Mouse (Mus musculus): ENCODE measurements around the gene Tubgcp3. TPM values are rescaled to one million over a fixed set of nuclear protein-coding genes. Genes with fewer than 3 reads are reported as not detected.
"Not testable (repeated sequence)": the region's sequence is repeated elsewhere in the genome, so short reads cannot be mapped to it uniquely, and the experiment has no call there.

Tubgcp3 gene
- polyA plus RNA-seq, 1 experiment from 2014 or later: 62.2 TPM

DNA sequence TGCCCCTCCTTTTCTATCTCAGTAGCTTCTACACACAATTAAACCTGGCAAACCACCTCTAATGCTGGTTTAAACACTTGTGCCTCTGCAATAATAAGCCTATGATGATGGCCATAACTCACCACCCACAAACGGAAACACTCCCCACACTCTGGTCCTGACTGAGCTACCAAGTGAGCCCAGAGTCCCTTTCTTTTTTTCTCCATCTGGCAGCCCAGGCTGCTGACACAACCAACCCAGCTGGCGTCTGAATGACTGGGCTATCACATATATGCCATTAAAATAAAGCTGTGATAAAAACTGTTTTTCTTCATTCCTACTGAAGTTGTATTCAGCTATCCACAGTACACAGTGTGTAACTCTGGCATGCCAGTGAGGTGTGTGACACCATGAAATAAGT lies 36.7 kb downstream of the Tubgcp3 start:
- no peak overlapping the region for H3K4me3 ChIP-seq (replicated peaks)
- no peaks in the 10 kb centered on the region for H3K4me1 ChIP-seq
- ATAC-seq (ENCODE audit: low FRiP score): no peak
- no peaks in the 10 kb centered on the region for H3K9me3 ChIP-seq
- no peak overlapping the region for H3K9ac ChIP-seq
- 88% methylated on average over 2 of the region's 2 CpGs for WGBS
- no peaks in the 10 kb centered on the region for H3K27me3 ChIP-seq
- peaks cover 81% of the 10 kb centered on the region for H3K36me3 ChIP-seq (replicated peaks)
- no peak overlapping the region for H3K4me2 ChIP-seq
- H3K27ac ChIP-seq: no peak overlapping the region

DNA sequence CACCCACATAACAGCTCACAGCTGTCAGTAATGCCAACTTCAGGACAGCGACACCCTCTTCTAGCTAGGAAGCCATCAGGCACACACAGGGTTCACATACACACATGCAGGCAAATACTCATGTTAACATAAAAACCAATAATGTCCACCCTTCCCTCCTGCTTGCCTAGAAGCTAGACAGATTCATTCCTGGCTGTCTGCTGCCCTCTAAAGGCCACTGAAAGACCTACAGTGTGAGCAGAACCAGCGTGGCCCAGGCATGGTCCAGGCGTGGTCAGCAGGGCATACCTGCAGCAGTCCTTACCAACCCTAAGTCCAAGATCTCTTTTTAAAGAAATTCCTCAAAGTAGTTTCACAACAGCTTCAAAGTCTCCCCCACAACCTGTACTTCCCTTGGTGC lies 43.0 kb downstream of the Tubgcp3 start:
- peaks cover 77% of the 10 kb centered on the region for H3K36me3 ChIP-seq (replicated peaks)
- no peak overlapping the region for H3K9ac ChIP-seq
- H3K4me1 ChIP-seq: no peaks in the 10 kb centered on the region
- no peak overlapping the region for H3K27ac ChIP-seq
- no peaks in the 10 kb centered on the region for H3K27me3 ChIP-seq
- no peaks in the 10 kb centered on the region for H3K9me3 ChIP-seq
- no peak overlapping the region for H3K4me3 ChIP-seq (replicated peaks)
- ATAC-seq (ENCODE audit: low FRiP score): peak; percentile 58; the same call in 1 of the 2 replicates
- 34% methylated on average over 3 of the region's 3 CpGs for WGBS
- no peak overlapping the region for H3K4me2 ChIP-seq

- Histone ChIP-seq H3K27me3 (no peaks in the 10 kb centered on the region), H3K9ac (no peak overlapping the region), H3K36me3 (replicated peaks) (peaks cover 88% of the 10 kb centered on the region), H3K9me3 (no peaks in the 10 kb centered on the region), H3K4me1 (no peaks in the 10 kb centered on the region), H3K27ac (peak overlapping the region; percentile 2; the same call in 1 of the 2 replicates), H3K4me2 (no peak overlapping the region), H3K4me3 (replicated peaks) (no peak overlapping the region)
- no peak for ATAC-seq (ENCODE audit: low FRiP score)
- WGBS: 88% methylated on average over 5 of the region's 5 CpGs
These were observed 46.2 kb downstream of the Tubgcp3 start for GRCm38 (mm10) chr8:12625890-12626289.

DNA sequence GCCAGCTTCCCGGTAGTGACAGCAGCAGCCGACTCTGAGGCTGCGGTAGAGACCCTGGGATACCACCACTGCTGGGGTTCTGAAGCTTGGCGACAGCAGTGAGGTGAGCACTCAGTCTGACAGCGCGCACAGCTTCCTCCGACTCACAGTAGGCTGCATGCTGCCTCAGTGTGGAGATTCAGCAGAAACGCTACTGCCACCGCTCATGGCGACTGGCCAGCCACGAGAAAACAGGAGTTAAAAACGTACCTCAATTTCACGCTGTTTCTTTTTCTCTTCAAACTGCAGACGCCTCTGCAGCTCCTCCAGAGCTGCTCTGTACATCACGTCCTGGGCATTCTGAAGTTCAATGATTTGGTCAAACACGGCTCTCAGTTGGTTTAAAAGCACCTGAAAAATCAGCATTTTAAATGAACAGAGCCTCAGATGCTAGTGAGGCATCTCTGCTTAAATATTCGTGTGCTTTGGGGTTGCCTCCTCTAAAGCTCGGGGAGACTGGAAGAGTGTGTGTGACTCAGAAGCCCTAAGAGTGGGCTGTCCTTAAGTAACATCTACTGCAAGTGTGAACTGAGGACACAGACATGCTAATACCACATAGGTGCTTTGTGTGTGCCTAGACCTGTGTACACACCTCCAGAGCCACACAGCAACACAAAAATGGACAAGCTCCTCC lies 50.4 kb downstream of the Tubgcp3 start:
- Histone ChIP-seq H3K27ac (no peak overlapping the region), H3K4me1 (no peaks in the 10 kb centered on the region), H3K4me2 (no peak overlapping the region), H3K4me3 (replicated peaks) (no peak overlapping the region), H3K27me3 (no peaks in the 10 kb centered on the region), H3K36me3 (replicated peaks) (peaks cover 82% of the 10 kb centered on the region), H3K9me3 (no peaks in the 10 kb centered on the region), H3K9ac (no peak overlapping the region)
- 92% methylated on average over 18 of the region's 18 CpGs for WGBS
- no peak for ATAC-seq (ENCODE audit: low FRiP score)

DNA sequence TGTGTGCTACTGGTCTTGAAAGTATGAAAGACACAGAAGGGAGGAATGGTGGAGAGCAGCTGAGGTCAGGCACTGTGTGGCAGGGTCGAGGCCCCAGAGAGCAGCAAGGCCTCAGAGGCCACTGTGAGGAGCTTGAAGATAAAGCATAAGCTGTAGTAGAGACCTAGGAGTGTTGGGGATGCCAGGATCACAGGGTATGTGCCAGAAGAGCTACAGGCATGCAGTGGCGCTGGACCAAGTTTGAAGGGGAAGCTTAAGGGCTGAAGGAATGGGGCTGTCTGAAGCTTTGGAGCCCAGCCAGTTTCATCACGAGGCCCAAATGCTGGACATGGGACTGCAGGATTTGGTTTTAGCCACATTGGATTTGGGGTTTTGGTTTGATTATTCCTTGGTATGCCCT lies 54.7 kb downstream of the Tubgcp3 start:
- not testable (repeated sequence) for H3K9me3 ChIP-seq; H3K9ac ChIP-seq; H3K4me2 ChIP-seq; H3K27me3 ChIP-seq; ATAC-seq (ENCODE audit: low FRiP score); H3K4me1 ChIP-seq; H3K4me3 ChIP-seq (replicated peaks); H3K27ac ChIP-seq
- peaks cover 65% of the 10 kb centered on the region for H3K36me3 ChIP-seq (replicated peaks)
- WGBS: 92% methylated on average over 3 of the region's 3 CpGs

GRCm38 (mm10) chr8:12613201-12613600 lies 58.8 kb downstream of the Tubgcp3 start:
- no peaks in the 10 kb centered on the region for H3K27me3 ChIP-seq
- no peak overlapping the region for H3K4me2 ChIP-seq
- H3K4me1 ChIP-seq: peaks cover 5% of the 10 kb centered on the region; the same call in 1 of the 2 replicates
- WGBS: 67% methylated on average over 7 of the region's 7 CpGs
- no peaks in the 10 kb centered on the region for H3K9me3 ChIP-seq
- no peak for ATAC-seq (ENCODE audit: low FRiP score)
- H3K9ac ChIP-seq: no peak overlapping the region
- no peak overlapping the region for H3K4me3 ChIP-seq (replicated peaks)
- peaks cover 33% of the 10 kb centered on the region for H3K36me3 ChIP-seq (replicated peaks)
- H3K27ac ChIP-seq: peak overlapping the region; percentile 25; the same call in 1 of the 2 replicates

DNA sequence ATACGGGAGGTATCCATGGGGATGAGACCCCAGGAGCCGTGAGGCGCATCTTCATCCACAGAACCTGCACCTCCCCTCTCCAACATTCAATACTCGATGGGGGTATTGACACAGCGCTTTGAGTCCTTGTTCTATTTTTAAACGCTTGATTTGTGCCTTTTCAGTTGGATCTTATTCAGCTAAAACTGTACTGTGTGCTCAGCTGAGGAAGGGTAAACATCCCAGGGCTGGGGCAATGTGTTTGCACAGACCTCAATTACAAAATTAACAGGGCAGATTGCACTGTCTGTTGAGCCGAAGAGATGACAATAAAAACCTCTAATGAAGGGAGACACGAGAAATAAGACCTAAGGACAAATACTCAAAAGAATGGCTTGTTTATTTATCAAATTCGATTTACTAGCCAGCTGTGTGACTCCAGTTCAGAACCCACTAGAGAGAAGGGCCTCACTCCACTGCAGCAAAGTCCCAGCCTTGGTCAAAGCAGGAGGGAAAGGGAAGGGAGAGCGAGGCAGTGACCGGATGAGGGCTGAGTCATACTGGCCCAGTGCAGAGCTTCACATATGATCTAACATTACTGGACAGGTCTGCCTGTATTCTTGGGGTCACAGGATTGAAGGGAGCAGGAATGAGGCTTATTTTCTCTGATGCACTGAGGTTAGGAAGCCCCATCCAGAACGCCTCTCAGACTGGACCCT lies 62.1 kb downstream of the Tubgcp3 start:
- Histone ChIP-seq H3K36me3 (replicated peaks) (peaks cover 8% of the 10 kb centered on the region), H3K4me2 (no peak overlapping the region), H3K4me1 (peaks cover 5% of the 10 kb centered on the region; the same call in 1 of the 2 replicates), H3K4me3 (replicated peaks) (no peak overlapping the region), H3K27ac (no peak overlapping the region), H3K9ac (no peak overlapping the region), H3K9me3 (no peaks in the 10 kb centered on the region), H3K27me3 (peaks cover 1% of the 10 kb centered on the region)
- WGBS: 72% methylated on average over 12 of the region's 12 CpGs
- no peak for ATAC-seq (ENCODE audit: low FRiP score)

- Histone ChIP-seq H3K36me3 (replicated peaks) (no peaks in the 10 kb centered on the region), H3K27ac (no peak overlapping the region), H3K9me3 (no peaks in the 10 kb centered on the region), H3K4me3 (replicated peaks) (no peak overlapping the region), H3K9ac (no peak overlapping the region), H3K4me1 (peaks cover 5% of the 10 kb centered on the region; the same call in 1 of the 2 replicates), H3K27me3 (peaks cover 3% of the 10 kb centered on the region), H3K4me2 (no peak overlapping the region)
- 84% methylated on average over 10 of the region's 10 CpGs for WGBS
- ATAC-seq (ENCODE audit: low FRiP score): no peak
These were observed 63.2 kb downstream of the Tubgcp3 start for GRCm38 (mm10) chr8:12608810-12609209.

GRCm38 (mm10) chr8:12607223-12607622 lies 64.8 kb downstream of the Tubgcp3 start:
- peak; percentile 69 for ATAC-seq (ENCODE audit: low FRiP score)
- H3K9ac ChIP-seq: no peak overlapping the region
- no peaks in the 10 kb centered on the region for H3K36me3 ChIP-seq (replicated peaks)
- H3K4me1 ChIP-seq: peaks cover 5% of the 10 kb centered on the region; the same call in 1 of the 2 replicates
- no peak overlapping the region for H3K27ac ChIP-seq
- no peaks in the 10 kb centered on the region for H3K9me3 ChIP-seq
- H3K4me3 ChIP-seq (replicated peaks): no peak overlapping the region
- H3K4me2 ChIP-seq: no peak overlapping the region
- WGBS: 22% methylated on average over 6 of the region's 6 CpGs
- H3K27me3 ChIP-seq: peaks cover 3% of the 10 kb centered on the region

- H3K4me1 ChIP-seq: peaks cover 4% of the 10 kb centered on the region
- no peak overlapping the region for H3K9ac ChIP-seq
- H3K27ac ChIP-seq: no peak overlapping the region
- no peaks in the 10 kb centered on the region for H3K36me3 ChIP-seq (replicated peaks)
- 94% methylated on average over 5 of the region's 5 CpGs for WGBS
- no peaks in the 10 kb centered on the region for H3K27me3 ChIP-seq
- H3K4me3 ChIP-seq (replicated peaks): no peak overlapping the region
- no peak for ATAC-seq (ENCODE audit: low FRiP score)
- H3K4me2 ChIP-seq: no peak overlapping the region
- no peaks in the 10 kb centered on the region for H3K9me3 ChIP-seq
These were observed 88.3 kb downstream of the Tubgcp3 start for GRCm38 (mm10) chr8:12583785-12584184.

DNA sequence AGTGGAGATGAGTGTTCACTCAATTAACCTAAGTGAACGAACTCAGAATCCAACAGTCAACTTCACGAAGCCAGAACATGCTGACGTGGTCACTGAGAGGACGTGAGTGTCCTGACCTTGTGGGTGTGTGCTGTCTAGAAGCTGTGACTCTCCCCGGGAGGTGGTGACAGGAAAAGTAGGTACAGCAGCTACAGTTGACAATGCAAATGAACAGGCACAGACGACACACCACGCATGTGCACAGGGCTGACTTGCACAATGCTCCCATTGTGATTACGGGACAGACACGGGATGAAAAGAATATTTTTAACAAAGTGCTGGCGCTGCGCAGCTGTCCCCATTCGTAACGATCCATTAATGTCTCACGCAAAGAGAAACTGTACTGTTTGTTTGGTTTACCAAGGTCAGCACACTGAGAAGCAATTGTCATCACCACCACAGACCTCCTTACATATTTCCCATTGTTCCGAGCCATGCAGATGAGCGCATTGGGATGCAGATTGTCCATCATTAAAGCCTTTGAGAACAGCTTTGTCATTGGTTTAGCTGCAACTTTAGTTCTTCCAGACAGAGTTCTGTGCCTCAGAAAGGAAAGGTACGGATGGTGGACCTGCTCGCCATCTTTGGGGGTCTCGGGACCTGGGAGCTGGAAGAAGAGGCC lies 92.6 kb downstream of the Tubgcp3 start:
- not testable (repeated sequence) for H3K4me3 ChIP-seq (replicated peaks); H3K36me3 ChIP-seq (replicated peaks); H3K9me3 ChIP-seq; H3K27ac ChIP-seq; H3K9ac ChIP-seq; H3K27me3 ChIP-seq; ATAC-seq (ENCODE audit: low FRiP score); H3K4me1 ChIP-seq; H3K4me2 ChIP-seq
- WGBS: 67% methylated on average over 19 of the region's 19 CpGs

DNA sequence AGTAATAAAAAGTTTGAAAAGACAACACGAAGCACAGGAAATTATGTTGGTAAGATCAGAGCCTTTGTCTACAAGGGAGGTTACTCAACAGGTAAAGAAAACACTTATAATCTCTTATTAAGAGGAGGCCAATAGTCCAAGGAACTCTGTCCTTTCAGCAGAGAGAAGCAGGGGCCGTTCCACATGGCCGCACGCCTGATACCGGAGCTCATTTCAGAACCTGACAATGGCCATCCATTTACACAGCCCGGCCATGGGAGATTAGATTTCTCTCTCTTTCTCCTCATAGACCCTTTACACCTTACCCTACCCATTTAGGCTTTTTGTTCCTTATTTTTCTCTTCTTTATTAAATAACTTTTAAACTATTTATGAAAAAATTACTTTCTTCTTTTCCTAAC lies 95.3 kb downstream of the Tubgcp3 start:
- WGBS: 18% methylated on average over 6 of the region's 6 CpGs
- ATAC-seq (ENCODE audit: low FRiP score): no peak
- peaks cover 10% of the 10 kb centered on the region for H3K4me1 ChIP-seq
- peaks cover 9% of the 10 kb centered on the region for H3K27me3 ChIP-seq
- no peak overlapping the region for H3K27ac ChIP-seq
- H3K4me3 ChIP-seq (replicated peaks): no peak overlapping the region
- H3K9ac ChIP-seq: no peak overlapping the region
- H3K4me2 ChIP-seq: no peak overlapping the region
- H3K9me3 ChIP-seq: no peaks in the 10 kb centered on the region
- H3K36me3 ChIP-seq (replicated peaks): no peaks in the 10 kb centered on the region

Measured in forebrain, embryonic 12.5 days (tissue).